Mouse (Mus musculus) urinary bladder, adult 18-20 months (tissue): ENCODE results near the gene Esrrb.

Source experiments
- DNase-seq, 2 experiments: peaks; one replicate each; pipeline ENCODE4 v3.0.0; 2022; ENCODE audit warnings: low spot score in 2 of 2, mixed read lengths in 2 of 2

The Esrrb gene

DNA sequence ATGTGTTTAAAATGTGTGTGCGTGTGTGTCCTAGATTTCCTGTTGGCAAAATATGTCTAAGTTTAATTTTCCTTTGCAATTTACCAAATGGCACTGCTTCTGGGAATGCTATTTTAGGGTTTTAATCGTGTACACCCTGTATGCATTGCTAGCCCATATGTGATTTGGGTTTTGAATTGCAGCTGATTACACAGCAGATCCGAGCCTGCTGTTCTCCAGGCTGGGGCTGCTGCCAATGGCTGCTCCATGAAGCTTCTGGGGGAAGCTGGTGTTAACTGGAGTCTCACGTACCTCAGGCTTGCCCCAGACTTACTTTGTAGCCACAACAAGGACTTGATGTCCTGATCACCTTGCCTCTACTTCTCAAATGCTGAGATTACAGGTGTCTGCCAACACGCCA, 205.1 kb downstream of the Esrrb start:
- DNase-seq = no peak
